Mouse (Mus musculus): ENCODE data around the gene Sptbn2. TPM values are rescaled to one million over a fixed set of nuclear protein-coding genes. Genes with fewer than 3 reads are reported as not detected.

The Sptbn2 gene
- under 1 TPM; 0.05 to 0.55 TPM for total RNA-seq (2023)

DNA sequence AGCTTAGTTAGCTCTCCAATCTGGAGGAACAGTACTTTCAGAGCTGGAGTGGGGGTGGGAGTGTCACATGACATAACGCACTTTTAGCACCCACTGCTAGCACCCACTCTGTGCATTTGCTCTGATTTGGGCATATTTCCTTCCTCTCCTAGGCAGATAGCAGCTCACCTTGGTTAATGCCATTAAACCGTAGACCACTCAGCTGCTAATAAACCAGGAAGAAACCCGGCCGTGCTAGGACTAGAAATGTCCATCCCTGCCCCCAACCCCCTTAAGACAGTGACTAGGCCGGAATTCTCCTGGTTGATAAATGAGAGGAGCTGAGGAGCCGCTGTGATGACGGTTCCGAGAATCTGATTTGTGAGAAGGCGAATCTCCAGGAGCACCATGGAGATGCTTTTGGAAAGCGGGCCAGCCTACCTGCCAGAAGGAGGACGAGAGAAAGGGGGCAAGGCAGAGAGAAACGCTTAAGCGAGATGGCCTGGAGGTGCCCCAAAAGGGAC is at the start of gene Sptbn2:
Gene Sptbn2 (plus strand): TSS at position 70 of the 503 bp plus-strand sequence.

GRCm38 (mm10) chr19:4698205-4698677 is 12.7 kb upstream of the Sptbn2 start, which contains the start of gene Gm960:
Gm960 (minus strand) TSS chr19:4698668.

GRCm38 (mm10) chr19:4756193-4756911 is 45.4 kb downstream of the Sptbn2 start, which contains the start of gene Rbm4b:
Rbm4b (plus strand) TSS chr19:4756497.

DNA sequence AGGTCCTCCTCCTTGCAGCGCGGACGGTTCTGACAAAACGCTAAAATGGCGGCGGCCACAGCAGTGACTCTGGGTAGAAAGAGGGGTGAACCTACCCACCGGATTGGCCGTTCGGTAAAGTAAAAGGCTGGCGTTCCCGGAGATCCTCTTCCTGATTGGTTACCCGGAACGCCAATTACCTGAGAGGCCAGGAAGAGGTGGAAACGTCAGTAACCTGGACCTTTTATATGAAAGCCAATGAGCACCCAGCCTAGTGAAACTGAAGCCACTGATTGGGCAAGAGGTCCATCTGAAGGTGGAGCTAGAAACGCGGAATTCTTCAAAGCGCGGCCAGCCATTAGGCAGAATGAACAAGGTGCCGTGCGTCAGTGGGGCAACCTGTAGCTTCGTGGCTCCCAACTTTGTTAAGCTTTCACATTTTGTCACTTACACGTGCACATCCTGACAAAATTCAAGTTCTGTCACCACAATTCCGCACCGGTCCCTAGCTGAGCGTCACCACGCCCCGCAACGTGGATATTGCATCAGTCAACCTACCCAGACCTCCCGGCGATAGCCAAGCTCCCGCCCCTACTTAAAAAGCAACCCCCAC is 83.0 kb downstream of the Sptbn2 start, which contains the start of gene Rbm4:
Gene Rbm4 (minus strand): TSS at position 71 of the 592 bp plus-strand sequence.

Other genes with a start within 250 kb of the Sptbn2 start
- not detected for gene Syt12, start 233.7 kb upstream of the Sptbn2 start, total RNA-seq (2023)
- gene 2010003K11Rik, start 212.6 kb upstream of the Sptbn2 start, total RNA-seq (2023) = not detected
- 1 to 10 TPM; 1.4 to 2.1 TPM for gene Pcx, start 200.7 kb upstream of the Sptbn2 start, total RNA-seq (2023)
- gene Lrfn4, start 95.5 kb upstream of the Sptbn2 start, total RNA-seq (2023) = under 1 TPM in 1 of 2 experiments, not detected in 1; 0.36 TPM
- 10 to 100 TPM; 24.0 to 28.5 TPM for gene Rce1, start 85.5 kb upstream of the Sptbn2 start, total RNA-seq (2023)
- not detected for gene Gm960, start 12.5 kb upstream of the Sptbn2 start, total RNA-seq (2023)
- 10 to 100 TPM in 1 of 2 experiments, 1 to 10 TPM in 1; 9.8 to 10.5 TPM for gene Rbm4b, start 45.3 kb downstream of the Sptbn2 start, total RNA-seq (2023)
- 10 to 100 TPM; 53.6 to 54.3 TPM for gene Rbm4, start 82.7 kb downstream of the Sptbn2 start, total RNA-seq (2023)
- gene Gm21992, start 100.4 kb downstream of the Sptbn2 start, total RNA-seq (2023) = 10 to 100 TPM; 18.5 to 37.7 TPM
- gene Rbm14, start 100.5 kb downstream of the Sptbn2 start, total RNA-seq (2023) = 10 to 100 TPM; 43.4 to 61.4 TPM
- gene Ccs, start 128.2 kb downstream of the Sptbn2 start, total RNA-seq (2023) = 10 to 100 TPM; 30.3 to 37.9 TPM
- not detected for gene Ccdc87, start 128.2 kb downstream of the Sptbn2 start, total RNA-seq (2023)
- gene Ctsf, start 144.0 kb downstream of the Sptbn2 start, total RNA-seq (2023) = 10 to 100 TPM; 15.4 to 24.4 TPM
- not detected for gene Actn3, start 166.7 kb downstream of the Sptbn2 start, total RNA-seq (2023)
- 1 to 10 TPM; 6.1 to 6.4 TPM for gene Zdhhc24, start 167.5 kb downstream of the Sptbn2 start, total RNA-seq (2023)
- gene Bbs1, start 195.5 kb downstream of the Sptbn2 start, total RNA-seq (2023) = 1 to 10 TPM in 1 of 2 experiments, under 1 TPM in 1; 0.52 to 1.1 TPM
- 10 to 100 TPM; 65.0 to 67.8 TPM for gene Dpp3, start 217.1 kb downstream of the Sptbn2 start, total RNA-seq (2023)
- 1 to 10 TPM; 1.3 to 1.9 TPM for gene Peli3, start 232.0 kb downstream of the Sptbn2 start, total RNA-seq (2023)